Comparison of ENCODE assay signal across 8 mouse cellular contexts in the genomic region with DNA sequence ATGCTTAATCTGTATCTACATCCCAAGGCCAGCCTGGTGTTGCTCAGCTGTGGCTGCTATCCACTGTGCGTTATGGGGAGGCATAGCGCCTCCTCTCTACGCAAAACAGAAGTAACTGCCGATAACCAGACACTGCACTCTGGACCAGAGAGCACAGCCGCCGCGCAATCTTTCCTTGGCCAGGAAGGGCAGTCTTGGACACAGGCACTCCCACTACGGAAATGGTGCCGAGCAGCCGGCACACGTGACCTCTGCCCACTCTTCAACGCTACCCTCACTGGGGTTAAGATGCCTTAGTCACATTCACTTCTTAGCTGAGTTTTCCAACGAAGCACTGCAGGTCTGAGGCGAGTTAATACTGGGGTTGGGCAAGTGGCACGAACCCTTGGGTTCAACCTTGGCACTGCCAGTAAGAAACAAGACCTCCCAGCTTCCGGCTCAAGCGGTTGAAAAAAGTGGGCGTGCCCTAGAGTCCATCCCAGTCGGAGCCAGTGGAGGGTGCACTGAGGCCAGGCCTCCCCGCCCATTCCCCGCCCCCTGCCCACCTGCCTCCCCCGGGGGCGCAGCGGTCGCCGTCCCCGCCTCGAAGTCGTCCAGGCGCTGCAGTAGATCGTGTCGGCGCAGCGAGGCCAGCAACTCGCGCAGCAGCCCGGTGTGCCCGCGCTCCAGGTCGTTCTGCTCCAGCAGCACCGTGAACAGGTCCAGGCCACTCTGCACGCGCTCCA. TPM values are rescaled to one million over a fixed set of nuclear protein-coding genes. Genes with fewer than 3 reads are reported as not detected.
A peak's percentile ranks its signal among the peaks of the same experiment; 100 is the strongest.
DNase-seq lines count a peak whose midpoint lies in the region; ATAC-seq and TF ChIP-seq lines count a peak whose summit lies in the region.

No protein-coding gene starts in this region.

- H3K4me3 ChIP-seq in E14TG2a.4 (replicated peaks; ENCODE audit: low read length), result peak overlapping the region; percentile 90
- peak overlapping the region; percentile 80 for H3K4me3 ChIP-seq in forebrain, embryonic 12.5 days (replicated peaks)
- H3K4me3 ChIP-seq in liver, embryonic 16.5 days (ENCODE audit: low read depth, low read length), result peak overlapping the region; percentile 82
- peak overlapping the region; percentile 79 for H3K4me3 ChIP-seq in neural tube, embryonic 12.5 days
- peak overlapping the region; percentile 96 for H3K4me3 ChIP-seq in testis, adult 2 months (ENCODE audit: control insufficient read depth, low read depth, low read length)

- H3K36me3 ChIP-seq in E14TG2a.4 (ENCODE audit: insufficient read depth, low read length), result peaks cover 25% of the 10 kb centered on the region
- H3K36me3 ChIP-seq in forebrain, embryonic 12.5 days (replicated peaks), result peaks cover 24% of the 10 kb centered on the region
- H3K36me3 ChIP-seq in liver, embryonic 16.5 days (ENCODE audit: control insufficient read depth, insufficient read depth), result no peaks in the 10 kb centered on the region
- H3K36me3 ChIP-seq in neural tube, embryonic 12.5 days, result peaks cover 17% of the 10 kb centered on the region
- no peaks in the 10 kb centered on the region for H3K36me3 ChIP-seq in testis, adult 2 months (ENCODE audit: control insufficient read depth, insufficient read depth, low read length)

- no peak; the same call in 1 of the 2 replicates for TF ChIP-seq POLR2A in testis, adult 2 months (IDR thresholded peaks at IDR 0.05; ENCODE audit: control insufficient read depth, low read depth, low read length)

- peaks cover 29% of the 10 kb centered on the region for H3K4me1 ChIP-seq in E14TG2a.4 (replicated peaks; ENCODE audit: low read depth, low read length)
- H3K4me1 ChIP-seq in forebrain, embryonic 12.5 days, result peaks cover 23% of the 10 kb centered on the region
- H3K4me1 ChIP-seq in liver, embryonic 16.5 days (ENCODE audit: control insufficient read depth, low read depth, low read length), result peaks cover 12% of the 10 kb centered on the region
- peaks cover 17% of the 10 kb centered on the region for H3K4me1 ChIP-seq in neural tube, embryonic 12.5 days
- H3K4me1 ChIP-seq in testis, adult 2 months (ENCODE audit: control insufficient read depth, insufficient read depth, low read length), result peaks cover 16% of the 10 kb centered on the region

- DNase-seq in c-Kit-positive CD71-positive TER-119-positive erythroid progenitor cells, embryonic 14.5 days (ENCODE audit: low spot score), result peak; percentile 74
- DNase-seq in heart, postnatal 10 days, result peak; percentile 91 to 92
- DNase-seq in kidney, postnatal 4 days, result peak; percentile 83 to 92

- H3K9me3 ChIP-seq in E14TG2a.4 (ENCODE audit: low read length), result no peaks in the 10 kb centered on the region
- no peaks in the 10 kb centered on the region for H3K9me3 ChIP-seq in forebrain, embryonic 12.5 days
- no peaks in the 10 kb centered on the region for H3K9me3 ChIP-seq in liver, embryonic 16.5 days (replicated peaks; ENCODE audit: control insufficient read depth, low read length)
- no peaks in the 10 kb centered on the region for H3K9me3 ChIP-seq in neural tube, embryonic 12.5 days

- peak; percentile 33; the same call in 1 of the 2 replicates for TF ChIP-seq CTCF in E14TG2a.4 (conservative IDR thresholded peaks at IDR 0.05; ENCODE audit: low read length)
- peak; percentile 36; the same call in 1 of the 2 replicates for TF ChIP-seq CTCF in testis, adult 2 months (IDR thresholded peaks at IDR 0.05; ENCODE audit: control insufficient read depth, insufficient read depth, insufficient replicate concordance, low read depth, low read length)

- peak; percentile 88 for ATAC-seq in forebrain, embryonic 12.5 days (ENCODE audit: low FRiP score)
- peak; percentile 88 for ATAC-seq in liver, embryonic 16.5 days (ENCODE audit: low read depth)
- peak; percentile 85 for ATAC-seq in neural tube, embryonic 12.5 days (ENCODE audit: low FRiP score, low read depth)

- H3K27me3 ChIP-seq in E14TG2a.4 (ENCODE audit: insufficient read depth, low read length), result peaks cover 9% of the 10 kb centered on the region
- peaks cover 12% of the 10 kb centered on the region; the same call in 1 of the 2 replicates for H3K27me3 ChIP-seq in forebrain, embryonic 12.5 days
- H3K27me3 ChIP-seq in liver, embryonic 16.5 days (ENCODE audit: control insufficient read depth, insufficient read depth, low read depth, low read length), result no peaks in the 10 kb centered on the region
- no peaks in the 10 kb centered on the region for H3K27me3 ChIP-seq in neural tube, embryonic 12.5 days (replicated peaks)
- H3K27me3 ChIP-seq in testis, adult 2 months (ENCODE audit: control insufficient read depth, insufficient read depth, low read length), result no peaks in the 10 kb centered on the region

- H3K9ac ChIP-seq in forebrain, embryonic 12.5 days, result peak overlapping the region; percentile 80
- H3K9ac ChIP-seq in liver, embryonic 16.5 days (ENCODE audit: low read depth, low read length), result peak overlapping the region; percentile 72
- H3K9ac ChIP-seq in neural tube, embryonic 12.5 days, result peak overlapping the region; percentile 70

- intact Hi-C loops in heart, postnatal 10 days (cut with DNase I), result no loop called here

- WGBS in forebrain, embryonic 12.5 days, result 1% methylated on average over 43 of the region's 43 CpGs
- under 1% methylated on average over 42 of the region's 43 CpGs for WGBS in liver, embryonic 16.5 days (ENCODE audit: insufficient replicate concordance)
- 1% methylated on average over 43 of the region's 43 CpGs for WGBS in neural tube, embryonic 12.5 days

- H3K4me2 ChIP-seq in forebrain, embryonic 12.5 days, result peak overlapping the region; percentile 86
- H3K4me2 ChIP-seq in liver, embryonic 16.5 days (ENCODE audit: low read depth, low read length), result peak overlapping the region; percentile 85
- H3K4me2 ChIP-seq in neural tube, embryonic 12.5 days (replicated peaks), result peak overlapping the region; percentile 80

- H3K27ac ChIP-seq in forebrain, embryonic 12.5 days, result peak overlapping the region; percentile 91
- peak overlapping the region; percentile 88 for H3K27ac ChIP-seq in liver, embryonic 16.5 days (ENCODE audit: low read length)
- peak overlapping the region; percentile 66; the same call in 1 of the 2 replicates for H3K27ac ChIP-seq in neural tube, embryonic 12.5 days
- H3K27ac ChIP-seq in testis, adult 2 months (ENCODE audit: control insufficient read depth, insufficient read depth, low read depth, low read length), result peak overlapping the region; percentile 92

RNA-seq across cellular contexts. Expression of a gene that starts 0.5 kb away (rescaled TPM):
- 8.1 and 8.7 TPM in 2 replicates for polyA plus RNA-seq in forebrain, embryonic 12.5 days (2016; fragmentation: Nextera tagmentation; extraction: Ambion mirVana)
- 10 to 100 TPM; 10.6 to 13.1 TPM for total RNA-seq in heart, postnatal 10 days (2021)
- 3.8 and 4.0 TPM in 2 replicates for polyA plus RNA-seq in liver, embryonic 16.5 days (2015; fragmentation: Nextera tagmentation; extraction: Ambion mirVana)
- 6.4 and 7.1 TPM in 2 replicates for polyA plus RNA-seq in neural tube, embryonic 12.5 days (2016; fragmentation: Nextera tagmentation; extraction: Ambion mirVana)
- polyA plus RNA-seq in testis, adult 2 months (2012; rRNA removed), result 3.4 and 3.5 TPM in 2 replicates

RNA-seq across cellular contexts. Expression of a gene that starts 28.2 kb away (rescaled TPM):
- 49.1 and 55.2 TPM in 2 replicates for polyA plus RNA-seq in forebrain, embryonic 12.5 days (2016; fragmentation: Nextera tagmentation; extraction: Ambion mirVana)
- 10 to 100 TPM; 69.9 to 81.5 TPM for total RNA-seq in heart, postnatal 10 days (2021)
- 6.1 and 7.2 TPM in 2 replicates for polyA plus RNA-seq in liver, embryonic 16.5 days (2015; fragmentation: Nextera tagmentation; extraction: Ambion mirVana)
- 38.6 and 43.7 TPM in 2 replicates for polyA plus RNA-seq in neural tube, embryonic 12.5 days (2016; fragmentation: Nextera tagmentation; extraction: Ambion mirVana)
- 17.1 and 19.1 TPM in 2 replicates for polyA plus RNA-seq in testis, adult 2 months (2012; rRNA removed)

Comparison
In these comparisons a context has a peak if more than half of its experiments do, and no peak if none do; other contexts are left out.
1. Peak in every context shown above with its lines: DNase-seq, ATAC-seq, H3K4me3 ChIP-seq and H3K27ac ChIP-seq.